Mouse (Mus musculus): ENCODE measurements around the gene 3110082I17Rik.

GRCm38 (mm10) chr5:139380385-139381248, 79.7 kb downstream of the 3110082I17Rik start:
- TF ChIP-seq CTCF (conservative IDR thresholded peaks at IDR 0.05; ENCODE audit: low read length) = no peak
- no peak for TF ChIP-seq POU5F1 (IDR thresholded peaks at IDR 0.05; ENCODE audit: borderline replicate concordance, low read length)
